Mouse (Mus musculus): ENCODE data around the gene Sipa1l2.

The Sipa1l2 gene

GRCm38 (mm10) chr8:125576127-125576526 is 6.5 kb upstream of the Sipa1l2 start:
- DNase-seq = no peak

- DNase-seq = peak; percentile 24
These were observed 4.7 kb upstream of the Sipa1l2 start for GRCm38 (mm10) chr8:125574280-125574679.

- DNase-seq = peak; percentile 45
These were observed 2.6 kb upstream of the Sipa1l2 start for GRCm38 (mm10) chr8:125572246-125572645.

GRCm38 (mm10) chr8:125570835-125571465 is 1.3 kb upstream of the Sipa1l2 start:
- DNase-seq = peak; percentile 50

GRCm38 (mm10) chr8:125570389-125570788 is 781 bp upstream of the Sipa1l2 start:
- no peak for DNase-seq

GRCm38 (mm10) chr8:125568851-125569532 is 616 bp downstream of the Sipa1l2 start:
- peak; percentile 64 for DNase-seq

GRCm38 (mm10) chr8:125568421-125568850 is 1.2 kb downstream of the Sipa1l2 start:
- DNase-seq = no peak

- DNase-seq = no peak
These were observed 2.0 kb downstream of the Sipa1l2 start for GRCm38 (mm10) chr8:125567569-125567968.

- no peak for DNase-seq
These were observed 6.7 kb downstream of the Sipa1l2 start for GRCm38 (mm10) chr8:125562878-125563277.

GRCm38 (mm10) chr8:125560825-125561490 is 8.7 kb downstream of the Sipa1l2 start:
- DNase-seq = no peak

- DNase-seq = no peak
These were observed 10.4 kb downstream of the Sipa1l2 start for GRCm38 (mm10) chr8:125559066-125559653.

GRCm38 (mm10) chr8:125558109-125559065 is 11.2 kb downstream of the Sipa1l2 start:
- peak; percentile 77 for DNase-seq

- DNase-seq = no peak
These were observed 12.1 kb downstream of the Sipa1l2 start for GRCm38 (mm10) chr8:125557391-125558108.

GRCm38 (mm10) chr8:125556706-125557105 is 12.9 kb downstream of the Sipa1l2 start:
- DNase-seq = peak; percentile 58

- no peak for DNase-seq
These were observed 19.0 kb downstream of the Sipa1l2 start for GRCm38 (mm10) chr8:125550567-125550966.

GRCm38 (mm10) chr8:125547296-125547695 is 22.3 kb downstream of the Sipa1l2 start:
- no peak for DNase-seq

- peak; percentile 69 for DNase-seq
These were observed 23.7 kb downstream of the Sipa1l2 start for GRCm38 (mm10) chr8:125545866-125546265.

- no peak for DNase-seq
These were observed 26.6 kb downstream of the Sipa1l2 start for GRCm38 (mm10) chr8:125542893-125543613.

GRCm38 (mm10) chr8:125539056-125540013 is 30.3 kb downstream of the Sipa1l2 start:
- no peak for DNase-seq

- DNase-seq = no peak
These were observed 31.3 kb downstream of the Sipa1l2 start for GRCm38 (mm10) chr8:125538265-125538664.

Data from kidney, adult 11 months (tissue).